Mouse (Mus musculus) cerebellum, postnatal 25 days (tissue): ENCODE data around the gene Ccdc177.

ENCODE experiments used
- DNase-seq, 2 experiments: peaks; one replicate each; pipeline ENCODE4 v3.0.0; 2021; ENCODE audit warnings: mixed read lengths in 2 of 2

Ccdc177 gene

DNA sequence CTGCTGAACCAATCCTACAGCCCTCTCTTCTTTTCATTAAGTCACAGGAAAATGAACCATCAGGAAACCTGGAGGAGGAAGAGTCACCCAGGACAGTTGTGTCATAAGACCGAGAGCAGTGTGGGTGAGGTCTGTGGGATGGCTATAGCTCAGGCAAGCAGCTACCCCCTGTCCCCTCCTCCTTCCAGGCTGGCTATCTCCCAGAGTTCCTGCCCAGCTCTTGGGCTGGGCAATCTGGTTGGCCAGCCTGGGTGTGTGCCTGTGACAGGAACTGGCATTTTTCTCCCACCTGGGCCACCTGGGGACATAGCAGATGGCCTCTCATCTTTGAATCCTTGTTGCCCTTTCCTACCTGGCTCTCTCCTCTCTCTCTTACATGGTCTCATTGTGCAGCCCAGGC lies 23.4 kb upstream of the Ccdc177 start:
- peak; percentile 95 to 96 for DNase-seq

DNA sequence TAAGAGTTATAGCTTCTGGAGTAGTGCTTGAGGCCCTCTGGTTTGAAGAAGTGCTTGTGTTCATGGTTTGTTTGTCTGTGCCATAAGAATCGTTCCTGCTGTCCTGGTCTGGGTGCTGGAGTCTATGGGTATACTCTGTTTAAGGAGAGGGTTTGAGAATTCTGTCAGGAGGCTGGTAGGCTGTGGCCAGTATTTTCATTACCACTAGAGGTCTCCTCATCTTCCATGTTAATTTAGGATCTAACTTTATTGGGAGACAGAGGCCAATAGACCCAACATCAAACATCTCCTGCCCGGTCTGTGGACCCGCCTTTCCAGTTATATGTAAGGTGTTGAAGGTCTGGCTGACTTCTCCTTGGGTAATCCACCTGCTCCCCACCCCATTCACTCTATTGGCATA lies 22.4 kb upstream of the Ccdc177 start:
- DNase-seq = peak; percentile 38 to 39

DNA sequence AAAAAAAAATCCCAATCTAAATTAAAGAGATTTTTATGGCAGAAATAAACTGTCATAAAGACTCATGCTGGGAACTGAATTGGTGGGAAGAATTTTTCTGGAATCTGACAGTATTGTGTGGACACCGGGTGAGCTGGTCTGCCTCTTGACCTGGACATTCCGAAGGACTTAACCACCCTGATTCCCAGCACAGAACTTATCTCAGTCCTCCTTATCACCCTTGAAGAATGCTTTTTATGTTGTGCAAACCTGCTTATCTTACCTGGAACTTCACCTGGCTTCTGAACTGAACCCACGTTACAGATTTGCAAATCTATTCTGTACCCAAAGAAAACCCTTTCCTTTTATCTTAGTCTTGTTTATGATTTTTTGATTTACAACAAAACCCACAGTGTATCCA lies 21.7 kb upstream of the Ccdc177 start:
- DNase-seq = no peak

DNA sequence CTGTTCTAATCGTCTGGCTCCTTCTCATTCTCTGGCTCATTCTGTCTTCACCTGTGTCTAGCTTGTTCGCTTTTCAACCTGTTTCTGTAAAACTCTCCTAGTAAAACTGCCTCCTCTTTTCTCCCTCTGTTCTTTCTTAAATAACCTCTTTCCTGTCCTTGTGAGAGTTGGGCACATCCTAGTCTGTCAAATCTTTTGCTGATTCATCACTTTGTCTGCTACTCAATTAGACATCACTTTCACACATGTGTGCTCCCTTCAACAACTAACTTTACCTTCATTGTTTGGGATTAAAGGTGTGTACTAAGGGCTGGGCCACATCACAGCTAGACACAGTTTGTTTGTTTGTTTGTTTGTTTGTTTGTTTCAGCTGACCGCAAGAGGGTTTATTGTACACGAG lies 19.3 kb upstream of the Ccdc177 start:
- no peak for DNase-seq

DNA sequence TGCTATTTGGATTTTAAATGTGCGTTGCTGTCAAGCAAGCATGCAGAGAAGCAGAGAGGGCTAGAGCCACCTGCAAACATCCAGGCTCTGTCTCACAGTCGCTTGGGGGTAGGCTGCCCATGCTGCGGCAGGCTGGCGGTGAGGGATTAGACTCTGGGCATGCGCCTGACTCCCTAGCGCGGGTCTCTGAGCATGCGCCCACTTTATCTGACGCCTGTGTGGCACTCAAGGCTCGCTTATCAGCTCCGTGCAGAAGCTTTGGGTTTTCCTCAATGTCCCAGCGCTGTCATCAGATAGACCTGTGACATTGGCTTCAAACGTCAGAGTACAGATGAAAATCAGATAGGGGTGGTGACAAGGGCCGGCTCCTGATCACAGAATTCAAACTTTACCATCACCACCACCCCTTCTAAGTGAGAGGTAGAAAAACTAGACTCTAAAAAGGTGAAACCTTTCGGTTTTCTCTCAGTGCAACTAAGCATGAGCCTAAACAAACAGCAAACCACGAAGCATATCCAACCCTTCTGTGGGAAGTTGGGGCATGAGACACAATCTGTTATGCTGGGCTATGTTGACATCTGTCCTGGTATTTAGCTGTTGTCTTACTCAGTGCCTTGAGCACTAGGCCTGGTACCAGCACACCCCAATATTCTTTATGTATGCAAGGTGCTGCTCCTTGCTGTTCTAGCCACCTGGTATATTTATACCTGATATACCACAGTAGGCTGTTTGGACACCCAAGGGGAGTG lies 17.9 kb upstream of the Ccdc177 start:
- DNase-seq = no peak

DNA sequence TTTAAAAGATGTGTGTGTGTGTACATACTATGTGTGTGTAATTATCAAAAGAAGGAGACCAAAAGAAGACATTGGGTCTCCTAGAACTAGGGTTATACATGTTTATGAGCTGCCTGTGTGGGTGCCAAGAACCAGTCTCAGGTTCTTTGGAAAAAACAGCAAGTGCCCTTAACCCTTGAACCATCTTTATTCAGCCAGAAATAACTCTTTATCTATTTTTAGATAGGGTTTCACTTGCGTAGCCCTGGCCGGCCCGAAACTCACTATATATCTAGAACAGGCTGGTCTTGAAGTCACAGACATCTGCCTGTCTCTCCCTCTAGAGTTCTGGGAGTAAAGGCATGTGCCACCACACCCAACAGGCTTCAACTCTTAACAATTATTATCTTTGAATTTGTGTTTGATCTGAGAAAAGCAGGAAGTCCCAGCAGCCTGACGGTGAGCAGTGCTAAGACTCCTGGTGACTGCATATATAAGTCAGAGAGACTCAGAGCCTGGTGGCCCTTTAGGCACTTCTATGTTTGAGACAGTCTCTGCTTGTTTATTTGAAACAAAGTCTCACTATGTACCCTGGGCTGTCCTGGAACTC lies 15.7 kb upstream of the Ccdc177 start:
- DNase-seq = no peak

DNA sequence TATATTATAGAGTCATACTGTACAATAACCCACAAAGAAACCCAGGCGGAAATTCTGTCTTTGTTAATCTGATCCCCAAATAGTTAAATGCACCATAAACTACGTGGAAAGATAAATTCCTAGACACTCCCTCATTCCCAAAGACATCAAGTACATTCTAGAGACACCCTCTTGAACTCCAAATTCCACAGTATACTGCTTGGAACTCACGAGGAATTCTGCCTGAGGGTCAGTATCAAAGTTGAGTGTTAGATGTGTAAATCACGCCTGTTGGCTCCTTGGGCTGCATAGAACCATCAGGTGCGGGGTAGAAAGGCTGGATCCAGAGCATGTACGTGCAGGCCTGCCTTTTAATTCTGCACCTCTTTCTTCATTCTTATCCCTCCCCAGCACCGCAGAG lies 14.3 kb upstream of the Ccdc177 start:
- no peak for DNase-seq

DNA sequence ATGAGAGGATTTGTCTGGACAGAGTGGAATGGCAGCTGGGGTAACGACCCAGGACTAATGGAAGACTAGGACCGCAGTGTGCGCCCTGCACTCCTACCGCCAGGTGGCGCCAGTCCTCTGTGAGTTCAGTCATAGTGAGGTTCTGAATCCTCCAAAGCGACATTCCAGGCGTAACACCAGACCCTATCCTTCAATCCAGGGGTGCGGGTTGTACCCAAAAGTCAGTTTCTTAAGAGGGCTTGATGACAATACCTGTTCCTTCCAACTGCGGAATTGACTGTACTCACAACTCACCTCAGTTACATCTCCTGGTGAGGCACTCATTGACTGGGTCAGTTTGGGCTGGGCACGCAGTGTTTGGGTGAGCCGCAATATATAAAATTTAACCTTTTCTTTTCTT lies 9.2 kb upstream of the Ccdc177 start:
- DNase-seq = peak; percentile 87 to 91

DNA sequence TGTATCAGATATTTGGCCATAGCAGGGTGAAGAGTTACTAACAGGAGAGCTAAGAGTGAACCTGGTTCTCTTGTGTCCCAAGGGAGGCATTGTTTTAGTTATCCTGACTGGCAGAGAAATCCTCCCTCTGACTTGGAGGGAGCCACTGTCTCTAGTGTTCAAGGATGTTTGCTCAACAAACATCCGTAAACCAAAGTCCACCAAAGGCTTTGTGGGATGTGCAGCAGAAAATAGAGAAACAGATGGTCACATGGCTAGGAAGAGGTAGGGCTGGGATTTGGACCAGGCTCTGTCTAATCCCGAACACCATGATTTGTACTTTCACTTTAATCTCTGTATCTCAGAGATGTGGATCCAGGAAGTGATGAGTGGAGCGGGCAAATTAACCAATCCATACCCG lies 3.6 kb upstream of the Ccdc177 start:
- no peak for DNase-seq

DNA sequence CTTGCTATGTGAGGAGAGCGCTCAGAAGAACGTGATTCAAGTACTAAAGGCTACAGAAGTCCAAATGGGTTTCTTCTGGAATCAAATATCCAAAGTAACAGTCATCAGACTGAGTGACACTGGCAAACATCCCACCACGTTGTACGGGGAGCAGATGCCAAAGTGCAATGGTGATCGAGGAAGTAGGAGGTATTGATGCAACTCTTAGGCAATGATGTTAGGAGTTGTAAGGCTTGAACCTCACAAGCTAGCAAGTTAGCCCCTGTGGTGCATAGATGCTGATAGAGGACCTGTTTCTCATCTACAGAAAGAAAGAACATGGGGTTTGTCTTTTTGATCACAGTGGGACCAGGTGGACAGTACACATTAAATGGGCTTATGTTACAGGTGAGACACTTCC lies 2.5 kb upstream of the Ccdc177 start:
- DNase-seq = no peak

DNA sequence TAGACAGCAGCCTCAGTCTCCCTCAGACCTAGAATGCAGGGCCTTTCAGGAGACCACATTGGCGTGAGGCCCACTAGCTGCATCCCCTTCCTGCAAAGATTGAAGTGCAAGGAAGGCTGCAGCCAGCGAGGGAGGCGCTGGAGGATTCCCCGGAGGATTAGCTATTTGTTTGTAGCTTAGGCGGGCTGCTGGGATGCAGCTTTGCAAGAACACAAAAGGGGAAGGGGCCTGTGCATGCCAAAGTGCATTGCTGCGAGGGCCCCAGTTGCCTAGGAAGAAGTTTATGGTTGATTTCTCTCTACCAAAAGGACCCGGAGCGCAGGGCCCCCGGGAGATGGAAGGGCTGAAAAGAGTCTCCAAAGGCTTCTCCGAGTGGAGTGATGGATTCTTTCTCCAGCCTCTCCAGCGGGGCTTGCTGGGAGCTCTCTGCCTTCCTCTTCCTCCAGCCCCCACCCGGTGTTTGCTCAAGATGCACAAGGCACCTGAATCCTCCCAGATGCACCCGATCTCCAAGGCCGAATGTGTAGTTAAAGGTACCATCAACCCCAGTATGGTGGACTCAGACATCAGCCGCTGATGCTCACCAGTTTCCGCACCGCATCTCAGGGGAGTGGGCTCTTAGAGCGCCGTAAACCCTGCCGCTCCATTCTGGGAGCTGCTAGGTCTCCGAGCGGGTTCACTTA lies 633 bp downstream of the Ccdc177 start:
- DNase-seq = peak in 1 of 2 experiments; percentile 60

DNA sequence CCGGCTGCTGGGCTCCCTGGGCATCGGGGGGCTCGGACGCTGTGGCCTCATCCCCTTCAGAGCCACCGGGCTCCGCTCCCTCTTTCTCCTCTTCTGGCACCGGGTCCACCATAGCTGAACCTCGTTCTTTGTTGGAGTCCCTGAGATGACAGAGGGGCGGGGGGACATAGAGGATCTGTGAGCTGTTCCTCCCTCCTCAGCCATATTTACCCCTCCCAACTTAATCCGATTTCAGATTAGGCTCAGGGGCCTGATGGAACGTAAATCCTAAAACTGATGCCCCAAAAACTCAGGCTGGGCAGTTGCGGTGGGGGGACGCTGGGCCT lies 1.1 kb downstream of the Ccdc177 start:
- no peak for DNase-seq

DNA sequence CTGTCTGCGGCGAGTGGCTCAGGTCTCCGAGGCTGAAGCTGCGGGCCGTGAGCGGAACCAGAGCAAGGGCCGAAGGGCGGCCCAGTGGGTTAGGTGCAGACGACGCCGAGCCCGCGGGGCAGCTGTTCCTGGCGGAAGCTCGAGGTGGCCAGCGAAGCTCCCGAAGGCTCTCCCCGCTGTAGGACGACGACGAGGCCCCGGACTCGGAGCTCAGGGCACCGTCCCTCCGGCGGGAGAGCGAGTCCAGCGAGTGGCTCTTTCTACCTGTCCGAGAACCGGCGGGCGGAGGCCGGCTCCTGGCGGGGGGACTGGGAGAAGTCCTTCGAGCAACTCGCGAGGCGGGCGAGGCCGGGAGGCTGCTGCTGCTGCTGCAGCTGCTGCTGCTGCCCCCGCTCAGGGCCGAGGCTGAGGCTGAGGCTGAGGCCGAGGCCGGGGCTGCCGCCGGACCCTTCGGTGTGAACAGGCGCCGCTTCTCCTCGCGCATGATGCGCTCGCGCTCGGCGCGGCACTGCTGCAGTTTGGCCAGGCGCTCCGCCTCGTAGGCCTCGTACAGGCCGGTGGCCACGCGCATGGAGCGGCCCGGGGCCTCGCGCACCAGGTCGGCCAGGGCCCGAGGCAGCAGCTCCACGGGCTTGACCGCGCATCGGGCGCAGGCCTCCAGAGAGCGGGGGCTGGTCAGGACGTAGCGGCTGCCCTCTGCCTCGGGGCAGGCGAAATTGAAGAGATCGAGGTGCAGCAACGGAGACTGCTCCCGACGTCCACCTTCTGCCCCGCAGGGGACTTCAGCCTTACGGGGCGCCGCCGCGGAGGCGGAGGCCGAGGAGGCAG lies 1.7 kb downstream of the Ccdc177 start:
- DNase-seq = peak; percentile 53 to 55

DNA sequence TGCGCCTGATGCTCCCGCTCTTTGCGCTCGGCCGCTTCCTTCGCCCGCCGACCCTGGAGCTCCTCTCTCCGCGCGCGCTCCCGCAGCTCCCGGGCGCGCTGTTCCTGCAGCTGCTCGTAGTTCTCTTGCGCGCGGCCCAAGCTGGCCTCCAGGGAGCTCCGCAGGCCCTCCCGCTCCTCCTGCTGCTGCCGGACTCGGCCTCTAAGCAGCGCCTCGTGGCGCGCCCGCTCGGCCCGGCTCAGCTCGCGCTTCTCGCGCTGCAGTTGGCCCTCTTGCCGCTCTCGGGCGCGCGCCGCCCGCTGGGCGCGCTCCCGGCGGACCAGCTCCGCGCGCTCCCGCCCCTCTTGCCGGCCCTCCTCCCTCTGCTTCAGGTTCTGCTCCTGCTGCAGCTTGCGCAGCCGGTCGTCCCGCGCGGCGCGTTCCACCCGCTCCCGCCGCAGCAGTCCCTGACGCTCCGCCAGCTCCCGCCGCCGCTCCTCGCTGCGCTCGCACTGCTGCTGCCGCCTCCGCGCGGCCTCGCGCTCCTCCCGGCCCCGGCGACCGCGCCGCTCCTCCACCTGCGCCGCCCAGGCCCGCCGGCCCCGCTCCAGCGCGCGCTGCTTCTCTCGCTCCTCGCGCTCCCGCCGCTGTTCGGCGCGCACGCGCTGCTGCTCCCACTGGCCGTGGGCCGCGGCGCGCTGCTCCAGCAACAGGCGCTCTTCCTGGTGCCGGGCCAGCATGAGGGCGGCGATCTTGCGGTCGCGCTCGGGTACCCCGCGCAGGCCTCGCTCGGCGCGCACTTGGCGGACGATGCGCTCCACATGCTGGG lies 2.5 kb downstream of the Ccdc177 start:
- peak; percentile 71 to 73 for DNase-seq

DNA sequence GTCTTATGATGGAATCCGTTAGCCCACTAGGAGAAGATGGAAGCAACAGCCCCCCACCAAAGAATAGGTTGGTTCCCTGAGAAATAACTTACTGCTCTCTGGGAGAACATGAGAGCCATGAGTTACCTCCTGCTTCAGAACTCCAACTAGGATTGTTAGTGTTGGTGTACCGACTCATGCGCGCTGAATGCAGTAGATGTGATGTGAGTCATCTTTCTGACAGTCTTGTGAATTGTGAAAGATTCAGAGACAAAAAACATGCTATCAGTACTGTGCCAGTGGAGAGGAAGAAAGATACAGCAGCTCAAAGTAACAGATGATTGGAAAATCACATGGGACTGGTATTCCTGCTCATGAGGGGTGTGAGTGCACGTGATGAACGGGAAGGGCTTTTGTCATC lies 8.9 kb downstream of the Ccdc177 start:
- DNase-seq = no peak

DNA sequence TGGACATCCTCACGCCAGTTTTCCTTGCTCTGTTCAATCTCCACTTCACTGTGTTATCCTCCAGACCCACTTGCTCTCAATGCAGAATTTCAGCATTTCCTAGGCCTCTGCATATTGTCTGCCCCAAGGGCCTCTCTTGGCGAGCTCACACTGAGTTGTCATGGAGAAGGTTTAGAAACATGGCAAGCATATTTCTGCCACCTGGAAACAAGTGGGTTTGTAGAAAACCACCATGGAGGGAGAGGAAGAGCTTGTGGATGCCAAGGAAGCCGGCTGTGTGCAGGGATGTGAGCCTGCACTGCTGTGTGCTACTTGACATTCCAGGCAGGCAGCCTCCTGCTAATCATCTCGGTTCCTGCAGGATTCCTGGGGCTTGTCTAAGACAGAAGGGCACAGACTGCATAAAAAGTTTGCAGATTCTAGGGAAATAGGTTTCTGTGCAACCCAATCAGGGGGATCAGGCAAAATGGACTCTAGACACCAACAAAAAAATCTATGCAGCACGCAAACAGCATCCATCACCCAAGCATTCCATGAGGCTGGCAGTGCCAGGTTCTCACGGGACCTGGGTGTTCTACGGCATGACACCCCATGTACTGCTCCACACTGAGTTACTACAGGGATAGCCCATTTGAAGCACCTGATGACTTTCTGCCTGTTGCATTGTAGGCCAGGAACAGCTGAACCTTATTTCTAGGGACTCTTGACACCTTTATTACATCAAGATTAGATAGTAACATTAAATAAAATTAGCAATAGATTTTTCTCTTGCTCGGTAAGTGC lies 14.3 kb downstream of the Ccdc177 start:
- DNase-seq = no peak

DNA sequence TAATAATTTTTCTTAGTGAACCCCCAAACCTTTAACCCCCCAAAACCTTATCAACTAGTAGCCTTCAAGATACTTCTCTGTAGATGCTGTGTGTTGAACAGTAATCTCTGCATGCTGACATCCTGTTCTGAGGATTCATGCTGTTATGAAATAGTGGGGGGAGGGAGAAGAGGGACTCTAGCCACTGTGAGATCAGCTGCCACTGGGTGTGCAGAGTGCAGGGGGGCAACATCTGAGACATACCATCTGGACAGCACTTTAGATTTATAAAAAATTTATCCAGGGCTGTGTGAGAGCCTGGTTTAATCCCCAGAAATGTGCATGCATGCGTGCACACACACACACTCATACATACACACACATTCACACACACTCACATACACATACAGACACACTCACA lies 15.9 kb downstream of the Ccdc177 start:
- no peak for DNase-seq

DNA sequence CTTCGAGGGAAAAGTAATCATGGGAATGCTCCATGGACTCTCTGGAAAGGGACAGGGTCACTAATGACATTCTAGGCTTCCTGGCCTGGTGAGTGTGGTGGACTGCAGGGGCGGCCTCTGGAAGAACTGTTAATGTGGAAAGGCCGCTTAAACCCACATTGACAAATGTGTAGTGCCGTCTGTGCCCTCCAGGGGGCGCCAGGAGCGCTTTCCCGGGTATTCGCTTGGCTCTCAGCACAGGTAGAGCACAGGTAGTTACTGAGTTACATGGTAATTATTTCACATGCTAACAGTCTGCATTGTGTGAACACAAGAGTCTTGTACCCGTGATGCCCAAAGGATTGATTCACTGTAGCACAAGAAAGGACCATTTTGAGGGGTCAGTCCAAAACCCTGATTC lies 21.0 kb downstream of the Ccdc177 start:
- peak; percentile 67 to 76 for DNase-seq

DNA sequence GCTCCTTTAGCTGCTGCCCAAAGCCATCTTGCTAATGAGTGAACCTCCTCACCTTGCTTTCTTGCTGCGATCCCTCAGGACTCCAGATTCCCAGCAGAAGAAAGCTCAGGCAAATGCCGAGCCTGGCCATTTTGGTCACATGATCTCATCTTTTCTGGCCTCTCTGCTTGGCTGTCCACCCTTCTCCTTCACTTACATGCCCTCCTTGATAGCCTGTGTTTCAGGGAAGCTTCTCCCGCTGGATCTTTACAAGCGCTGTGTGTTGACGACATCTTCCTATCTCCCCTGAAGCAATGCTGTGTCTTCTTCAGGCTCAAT lies 23.2 kb downstream of the Ccdc177 start:
- no peak for DNase-seq

DNA sequence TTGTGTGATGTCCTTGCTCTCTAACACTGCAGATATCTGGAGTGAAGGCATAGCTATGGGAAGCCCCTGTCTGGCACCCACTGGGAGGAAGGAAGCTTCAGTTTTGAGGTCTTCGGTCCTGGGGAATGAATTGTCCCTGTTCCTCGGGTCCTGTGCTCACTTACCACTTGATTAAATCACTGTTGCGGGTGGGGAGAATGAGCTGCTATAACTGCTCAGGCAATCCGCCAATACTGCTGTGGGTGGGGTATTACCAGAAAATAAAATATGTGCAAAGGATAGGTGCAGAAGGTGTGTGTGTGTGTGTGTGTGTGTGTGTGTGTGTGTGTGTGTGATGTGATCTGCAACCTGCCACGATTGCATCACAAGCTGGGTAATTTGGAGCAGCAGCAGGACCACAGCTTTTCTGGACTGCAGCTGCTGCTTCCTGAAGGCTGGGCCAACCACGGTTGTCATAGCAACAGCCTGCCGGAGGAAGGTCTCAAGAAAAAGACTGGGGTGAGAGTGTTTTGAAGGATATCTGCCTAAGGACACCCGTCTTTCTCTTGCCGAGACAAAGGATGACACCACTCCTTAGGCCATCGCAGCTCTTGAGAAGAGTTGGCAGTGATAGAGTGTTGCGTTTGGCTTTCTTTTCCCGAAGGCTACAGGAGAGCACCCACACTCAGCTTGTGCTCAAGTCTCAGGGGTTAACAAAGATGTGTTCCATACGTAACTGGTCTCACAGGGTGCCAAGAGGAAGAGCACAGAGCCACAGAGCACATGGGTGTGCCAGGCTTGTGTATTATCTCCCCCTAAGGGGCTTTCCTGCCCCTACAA lies 23.8 kb downstream of the Ccdc177 start:
- peak; percentile 22 to 44 for DNase-seq
